Comparison of ENCODE assay signal across 27 mouse cellular contexts in the genomic region with DNA sequence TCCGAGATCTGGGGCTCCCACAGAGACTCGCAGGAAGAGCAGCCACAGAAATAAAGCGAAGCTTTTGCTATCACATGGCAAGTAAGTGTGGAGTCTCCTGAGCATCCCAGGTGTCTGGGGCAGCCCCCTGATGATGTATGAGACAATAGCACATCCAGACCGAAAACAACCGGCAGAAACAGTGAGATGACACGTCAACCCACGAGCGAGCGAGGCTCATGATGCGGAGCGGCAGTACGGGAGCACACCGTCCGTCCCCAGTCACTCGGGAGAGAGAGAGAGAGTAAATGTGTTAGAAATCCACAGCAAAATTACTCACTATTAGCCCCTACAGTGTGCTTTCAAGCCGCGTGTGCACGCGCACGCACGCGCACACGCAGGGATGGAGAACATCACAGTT.
"Had no signal": no experiment of that assay in that cellular context is flagged by ENCODE, and none has a peak within 500 bp of the region (broad histone marks: within the 10 kb centered on the region; RNA-seq: fewer than 3 reads in every experiment).

No protein-coding gene starts in this region.

- H3K9me3 ChIP-seq: heart, embryonic 13.5 days; heart, embryonic 15.5 days; hindbrain, embryonic 10.5 days; hindbrain, embryonic 12.5 days; intestine, embryonic 15.5 days; limb, embryonic 10.5 days; liver, embryonic 13.5 days had no signal

- DNase-seq: gastrocnemius, adult 2 months; gastrocnemius, postnatal 10 days; gastrocnemius, postnatal 25 days; heart, adult 2 months; heart, postnatal 14 days; heart, postnatal 4 days; kidney, adult 18-20 months; kidney, adult 8-10 months; kidney, postnatal 10 days; kidney, postnatal 25 days; kidney, postnatal 4 days; liver; liver, embryonic 13.5 days had no signal

- H3K27ac ChIP-seq: gastrocnemius, adult 2 months; heart, adult 2 months; heart, embryonic 13.5 days; heart, embryonic 15.5 days; hindbrain, embryonic 10.5 days; hindbrain, embryonic 12.5 days; intestine, embryonic 15.5 days; layer of hippocampus, adult 2 months; left cerebral cortex, adult 2 months; limb, embryonic 10.5 days; limb, embryonic 12.5 days; liver, embryonic 13.5 days had no signal

- H3K4me1 ChIP-seq: heart, embryonic 13.5 days; heart, embryonic 15.5 days; hindbrain, embryonic 10.5 days; hindbrain, embryonic 12.5 days; intestine, embryonic 15.5 days; limb, embryonic 12.5 days; liver, embryonic 13.5 days had no signal

- ATAC-seq: forebrain, embryonic 16.5 days; inflammation-experienced regulatory T-cells, adult 6 months; intestine, embryonic 15.5 days; intestine, postnatal 0 days had no signal

- H3K36me3 ChIP-seq: heart, embryonic 13.5 days; heart, embryonic 15.5 days; hindbrain, embryonic 10.5 days; hindbrain, embryonic 12.5 days; intestine, embryonic 15.5 days; limb, embryonic 10.5 days; limb, embryonic 12.5 days; liver, embryonic 13.5 days had no signal

- H3K27me3 ChIP-seq: heart, embryonic 13.5 days; heart, embryonic 15.5 days; hindbrain, embryonic 12.5 days; intestine, embryonic 15.5 days; limb, embryonic 12.5 days; liver, embryonic 13.5 days had no signal

- H3K4me2 ChIP-seq: heart, embryonic 11.5 days; heart, embryonic 13.5 days; heart, embryonic 15.5 days; hindbrain, embryonic 12.5 days; intestine, embryonic 15.5 days; limb, embryonic 12.5 days; liver, embryonic 11.5 days; liver, embryonic 13.5 days had no signal

- H3K4me3 ChIP-seq: gastrocnemius, adult 2 months; heart, adult 2 months; heart, embryonic 13.5 days; heart, embryonic 15.5 days; hindbrain, embryonic 10.5 days; hindbrain, embryonic 12.5 days; intestine, embryonic 15.5 days; layer of hippocampus, adult 2 months; left cerebral cortex, adult 2 months; limb, embryonic 10.5 days; limb, embryonic 12.5 days; liver, embryonic 13.5 days had no signal

- H3K9ac ChIP-seq: heart, embryonic 13.5 days; heart, embryonic 15.5 days; hindbrain, embryonic 12.5 days; intestine, embryonic 15.5 days; limb, embryonic 12.5 days; liver, embryonic 13.5 days had no signal
